Mouse (Mus musculus) gastrocnemius, postnatal 14 days (tissue): ENCODE measurements around the gene Rps27rt. TPM values are rescaled to one million over a fixed set of nuclear protein-coding genes. Genes with fewer than 3 reads are reported as not detected.
A peak's percentile ranks its signal among the peaks of the same experiment; 100 is the strongest.

Experiments used
- DNase-seq: peaks from one replicate; pipeline ENCODE4 v3.0.0; 2021; ENCODE audit warnings: mixed read lengths
- intact Hi-C: fragments of 180-260 bp; cut with DNase I; formaldehyde crosslinking; loops from one replicate; pipeline ENCODE4 v1.15.1; 2025; ENCODE audit warnings: low total_unique reads
- total RNA-seq, 2 experiments: library from RNA; stranded (reverse); gene quantifications; 2 replicates each; pipeline ENCODE4 v1.2.3; 2021

The Rps27rt gene
- total RNA-seq, 2 experiments from 2014 or later: 11.8 to 14.8 TPM

DNA sequence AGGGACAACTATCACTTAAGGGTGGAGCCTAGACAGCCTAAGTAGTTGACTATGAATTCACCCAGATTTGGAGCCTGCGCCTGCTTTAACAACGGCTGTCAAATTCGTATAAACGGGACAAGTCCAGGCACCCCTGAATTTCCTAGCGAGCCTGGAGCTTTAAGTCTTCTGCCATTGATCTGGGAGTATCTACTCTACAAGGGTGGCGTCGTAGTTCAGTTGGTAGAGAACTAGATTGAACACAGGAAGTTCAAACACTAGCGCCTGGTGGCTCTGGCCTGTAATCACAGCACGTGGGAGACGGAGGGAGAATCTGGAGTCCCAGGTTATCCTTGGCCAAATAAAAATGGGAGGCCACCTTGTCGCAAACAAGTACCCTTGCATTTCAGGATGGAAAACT lies 48.3 kb downstream of the Rps27rt start:
- DNase-seq: no peak
- intact Hi-C loops: no loop called here

DNA sequence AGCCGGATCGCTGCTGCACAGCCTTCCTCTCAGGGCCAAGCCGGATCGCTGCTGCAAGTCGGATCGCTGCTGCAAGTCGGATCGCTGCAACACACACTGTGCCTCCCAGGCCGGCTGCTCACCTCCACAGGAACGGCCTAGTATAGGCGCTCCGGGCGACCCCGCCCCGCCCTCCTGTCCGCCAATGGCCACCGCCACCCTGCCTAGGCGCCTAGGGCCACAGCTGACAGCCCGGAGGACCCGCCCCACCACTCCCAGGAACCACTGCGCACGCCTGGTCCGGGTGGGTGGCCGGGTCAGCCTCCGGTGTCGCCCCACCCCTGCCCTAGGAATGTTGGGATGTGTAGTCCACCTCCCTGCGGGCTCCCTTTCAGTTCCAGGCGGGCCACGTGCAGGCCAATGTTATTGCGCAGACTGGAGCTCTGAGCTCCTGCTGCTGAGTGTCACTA lies 48.8 kb downstream of the Rps27rt start, which contains the start of gene Gpd1l:
Gene Gpd1l, minus strand, starts transcription at position 265 of the 449 bp plus-strand sequence.
- peak; percentile 99 for DNase-seq
- intact Hi-C loops: no loop called here

DNA sequence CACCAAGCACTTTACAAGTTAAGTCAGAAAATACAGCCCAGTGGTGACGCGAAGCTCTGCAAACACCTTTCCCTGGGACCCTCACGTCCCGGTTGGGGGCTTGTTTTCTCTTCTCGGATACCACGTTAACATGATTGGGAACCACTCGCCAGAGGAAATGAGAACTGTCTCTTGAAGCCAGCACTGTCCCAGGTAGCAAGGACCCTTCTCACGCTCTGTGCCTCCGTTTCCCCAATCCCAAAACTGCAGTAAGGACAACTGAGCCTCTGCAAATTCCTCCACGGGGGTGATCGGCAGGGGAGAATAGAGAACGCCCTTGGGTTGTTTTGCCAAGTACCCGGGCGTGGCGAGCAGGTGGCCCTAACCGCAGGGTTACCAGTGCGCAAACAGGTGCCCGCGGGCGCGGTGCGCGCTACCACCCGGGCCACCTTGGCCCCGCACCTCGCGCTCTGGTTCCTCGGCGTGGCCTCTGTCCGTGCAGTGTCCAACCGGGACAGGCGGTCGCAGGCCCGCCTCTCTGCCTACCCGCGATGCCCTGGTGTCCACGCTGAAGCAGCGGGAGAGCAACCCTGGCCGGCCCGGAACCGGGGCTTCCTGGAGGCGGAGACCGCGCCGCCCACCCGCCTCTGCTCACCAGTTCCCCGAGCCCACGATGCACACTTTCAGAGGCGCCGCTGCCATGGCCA lies 49.4 kb downstream of the Rps27rt start:
- no peak for DNase-seq
- intact Hi-C loops: no loop called here

DNA sequence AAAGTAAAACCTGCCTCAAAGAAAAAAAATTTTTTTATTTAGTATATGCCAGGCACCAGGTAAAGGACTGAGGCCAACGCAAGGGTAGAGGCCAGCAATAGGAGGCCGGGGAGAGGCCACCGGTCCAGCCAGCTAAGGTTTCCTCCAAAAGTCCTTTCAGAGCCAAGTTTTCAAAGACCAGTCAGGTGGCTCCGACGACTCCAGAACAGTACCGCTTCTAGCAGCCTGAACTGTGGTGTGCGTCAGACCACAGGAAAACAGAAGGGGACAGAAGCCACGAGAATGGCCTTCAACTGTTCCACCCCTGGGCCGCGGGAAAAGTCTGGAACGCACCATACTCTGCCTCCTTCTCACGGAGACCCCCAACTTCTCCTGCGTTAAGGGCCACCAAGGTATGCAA lies 49.9 kb downstream of the Rps27rt start:
- intact Hi-C loops: no loop called here
- no peak for DNase-seq

Other genes with a start within 250 kb of the Rps27rt start
- 10 to 100 TPM in 1 of 2 experiments, 1 to 10 TPM in 1; 7.3 to 10.6 TPM for gene Cmtm7, start 200.9 kb downstream of the Rps27rt start, total RNA-seq
- gene Cmtm8, start 138.6 kb downstream of the Rps27rt start, total RNA-seq: 1 to 10 TPM; 2.8 to 3.7 TPM
- gene Gpd1l, start 48.8 kb downstream of the Rps27rt start, total RNA-seq: 10 to 100 TPM; 17.2 to 20.8 TPM
- gene Osbpl10, start 4.2 kb downstream of the Rps27rt start, total RNA-seq: 1 to 10 TPM; 5.9 to 6.7 TPM